Mouse (Mus musculus): Measurements from ENCODE around the gene Plcxd3. TPM values are rescaled to one million over a fixed set of nuclear protein-coding genes. Genes with fewer than 3 reads are reported as not detected.

Gene Plcxd3
- total and polyA plus RNA-seq, 3 experiments = 0.08 TPM; not detected in 2

GRCm38 (mm10) chr15:4605630-4606029 is 230.3 kb downstream of the Plcxd3 start:
- Histone ChIP-seq H3K4me2 (ENCODE audit: insufficient read depth, low read depth, poor library complexity, severe bottlenecking) (no peak overlapping the region), H3K4me1 (ENCODE audit: control insufficient read depth in 1 of 2, insufficient read depth in 2 of 2) (no peaks in the 10 kb centered on the region), H3K27ac (ENCODE audit: insufficient read depth, low read depth) (no peak overlapping the region), H3K79me2 (replicated peaks; ENCODE audit: control insufficient read depth, extremely low read depth, insufficient read depth, poor library complexity, severe bottlenecking) (no peaks in the 10 kb centered on the region), H3K9me3 (replicated peaks; ENCODE audit: low read length) (no peaks in the 10 kb centered on the region), H3K9ac (ENCODE audit: insufficient read depth, low read depth) (no peak overlapping the region), H3K36me3 (replicated peaks in 1 of 2; ENCODE audit: control insufficient read depth in 1 of 2, insufficient read depth in 1 of 2, low read length in 1 of 2) (no peaks in the 10 kb centered on the region), H3K27me3 (replicated peaks) (no peaks in the 10 kb centered on the region), H3K4me3 (replicated peaks in 1 of 3; ENCODE audit: low read depth in 2 of 3, low read length in 2 of 3, poor library complexity in 1 of 3) (no peak overlapping the region)
- TF ChIP-seq NELFE (IDR thresholded peaks at IDR 0.05; ENCODE audit: low read depth, low read length) (no peak), MAZ (IDR thresholded peaks at IDR 0.05; ENCODE audit: low read depth, low read length) (no peak), PAX5 (IDR thresholded peaks at IDR 0.05; ENCODE audit: low read length) (no peak), TBP (conservative IDR thresholded peaks at IDR 0.05; ENCODE audit: low read depth, low read length) (no peak), ZMIZ1 (IDR thresholded peaks at IDR 0.05; ENCODE audit: low read depth, low read length) (no peak), CHD1 (IDR thresholded peaks at IDR 0.05; ENCODE audit: low read depth, low read length) (no peak), MAFK (IDR thresholded peaks at IDR 0.05; ENCODE audit: insufficient replicate concordance, low read length) (no peak), UBTF (IDR thresholded peaks at IDR 0.05; ENCODE audit: low read depth, low read length) (no peak), CTCF (conservative IDR thresholded peaks at IDR 0.05 in 1 of 2, IDR thresholded peaks at IDR 0.05 in 1 of 2; ENCODE audit: low read depth in 2 of 2, low read length in 2 of 2) (no peak), SMC3 (IDR thresholded peaks at IDR 0.05; ENCODE audit: low read depth, low read length) (no peak), RAD21 (IDR thresholded peaks at IDR 0.05; ENCODE audit: low read depth, low read length) (no peak), IRF4 (IDR thresholded peaks at IDR 0.05; ENCODE audit: low read depth, low read length) (no peak), ELF1 (IDR thresholded peaks at IDR 0.05; ENCODE audit: low read depth, low read length) (no peak), ETS1 (conservative IDR thresholded peaks at IDR 0.05; ENCODE audit: low read depth, low read length) (no peak), MAX (IDR thresholded peaks at IDR 0.05; ENCODE audit: low read length) (no peak), SIN3A (IDR thresholded peaks at IDR 0.05; ENCODE audit: low read length) (no peak), BHLHE40 (IDR thresholded peaks at IDR 0.05; ENCODE audit: low read depth, low read length) (no peak)
- in situ Hi-C loops (cut with MboI; ENCODE audit: low pct_ligation_motif_present, low pct_unique_long_range_greater_than_20kb, low sequenced_read_pairs) = no loop called here
- DNase-seq (ENCODE audit: extremely low read depth) = no peak
- dilution Hi-C loops (cut with MboI; ENCODE audit: extremely low pct_ligation_motif_present, extremely low pct_unique_long_range_greater_than_20kb, low sequenced_read_pairs) = no loop called here
